Mouse (Mus musculus): ENCODE measurements at regions not wholly inside any gene's neighbourhood (a gene's known extent, or its start where the extent isn't known, plus 50 kb on each side); places are given as distances from the start of the nearest gene placed in this dataset.

- TF ChIP-seq POLR2A (IDR thresholded peaks at IDR 0.05; ENCODE audit: extremely low read depth, insufficient read depth, low read length) (no peak), CTCF (IDR thresholded peaks at IDR 0.05; ENCODE audit: extremely low read depth, insufficient read depth, low read length) (no peak)
These were observed 90.5 kb upstream of the Akt3 start for GRCm38 (mm10) chr1:177348400-177349092.
